In genomic region chr16:16849196-16849595, GRCm38 (mm10) we compare ENCODE assay signal across 33 mouse cellular contexts. TPM values are rescaled to one million over a fixed set of nuclear protein-coding genes. Genes with fewer than 3 reads are reported as not detected.
DNase-seq lines count a peak whose midpoint lies in the region; ATAC-seq and TF ChIP-seq lines count a peak whose summit lies in the region.
"Had no signal": no experiment of that assay in that cellular context is flagged by ENCODE, and none has a peak within 500 bp of the region (broad histone marks: within the 10 kb centered on the region; RNA-seq: fewer than 3 reads in every experiment).

No protein-coding gene starts in this region.

- H3K27ac ChIP-seq in layer of hippocampus, adult 2 months, result no peak overlapping the region
- H3K27ac ChIP-seq: heart, embryonic 10.5 days; heart, embryonic 15.5 days; hindbrain, embryonic 12.5 days; hindbrain, postnatal 0 days; limb, embryonic 13.5 days; liver, embryonic 12.5 days; neural tube, embryonic 15.5 days had no signal

- no peak for ATAC-seq in Patski
- ATAC-seq: forebrain, embryonic 14.5 days; hindbrain, postnatal 0 days; intestine, embryonic 16.5 days; liver, embryonic 12.5 days had no signal

- DNase-seq in layer of hippocampus, adult 2 months (ENCODE audit: low spot score in 2 of 2), result no peak
- no peak for DNase-seq in layer of hippocampus, postnatal 10 days (ENCODE audit: low spot score in 2 of 2)
- DNase-seq in 416B (ENCODE audit: low read depth), result peak; percentile 47
- DNase-seq in A20 (ENCODE audit: low read depth, low spot score), result peak; percentile 40
- DNase-seq in Patski (ENCODE audit: low read depth, low spot score), result no peak
- DNase-seq in testis, postnatal 10 days (ENCODE audit: low spot score), result no peak
- DNase-seq in cerebellum, adult 9-11 months, result no peak
- DNase-seq in layer of hippocampus, adult 18-20 months (ENCODE audit: low spot score in 2 of 2), result no peak
- DNase-seq: adrenal gland, postnatal 10 days; cerebellum, adult 8-10 months; cerebellum, postnatal 36 days; gastrocnemius, postnatal 14 days; heart, postnatal 36 days; kidney, adult 9 months; kidney, postnatal 36 days; lung, adult 18-20 months; lung, postnatal 10 days; midbrain, embryonic 14.5 days; spleen, adult 18-20 months; thymus, adult 2 months had no signal

- CTCF ChIA-PET in Patski (lab: Charles Lee), result no interaction called here

- POLR2A ChIA-PET in Patski (lab: Charles Lee), result no interaction called here

- H3K4me3 ChIP-seq in layer of hippocampus, adult 2 months, result no peak overlapping the region
- H3K4me3 ChIP-seq: heart, embryonic 10.5 days; heart, embryonic 15.5 days; hindbrain, embryonic 12.5 days; limb, embryonic 13.5 days; liver, embryonic 12.5 days; neural tube, embryonic 15.5 days had no signal

- H3K27me3 ChIP-seq in Patski, result peaks cover 30% of the 10 kb centered on the region
- H3K27me3 ChIP-seq: heart, embryonic 15.5 days; hindbrain, embryonic 12.5 days; limb, embryonic 13.5 days; liver, embryonic 12.5 days; neural tube, embryonic 15.5 days had no signal

- in situ Hi-C loops in Patski (cut with MboI; ENCODE audit: low pct_unique_long_range_greater_than_20kb), result no loop called here

- peak; percentile 36; the same call in 1 of the 2 replicates for TF ChIP-seq CTCF in layer of hippocampus, adult 2 months (conservative IDR thresholded peaks at IDR 0.05)
- peak; percentile 39 for TF ChIP-seq CTCF in Patski (IDR thresholded peaks at IDR 0.05)

RNA-seq across cellular contexts. Expression of gene Igll1, which starts 14.6 kb away (rescaled TPM):
- not detected for total RNA-seq in layer of hippocampus, adult 2 months (2021)
- total RNA-seq in layer of hippocampus, postnatal 10 days (2021), result not detected
- polyA plus RNA-seq in Patski (2021), result not detected
- not detected for total RNA-seq in layer of hippocampus, adult 18-20 months (2021)
- total RNA-seq: gastrocnemius, postnatal 14 days; heart, postnatal 36 days; hindbrain, postnatal 0 days; left cerebral cortex, postnatal 14 days; monocyte, adult 5-6 weeks had no signal
- polyA plus RNA-seq: embryonic facial prominence, embryonic 11.5 days; forebrain, embryonic 14.5 days; G1E; heart, embryonic 10.5 days; heart, embryonic 15.5 days; hindbrain, embryonic 12.5 days; hindbrain, postnatal 0 days; liver, embryonic 12.5 days; midbrain, embryonic 14.5 days; neural tube, embryonic 15.5 days had no signal

RNA-seq across cellular contexts. Expression of gene Spag6l, which starts 19.9 kb away (rescaled TPM):
- total RNA-seq in layer of hippocampus, adult 2 months (2021), result 10 to 100 TPM in 1 of 2 experiments, 1 to 10 TPM in 1; 9.9 to 10.0 TPM
- 10 to 100 TPM; 13.1 to 13.8 TPM for total RNA-seq in layer of hippocampus, postnatal 10 days (2021)
- 0.08 TPM for polyA plus RNA-seq in Patski (2021)
- total RNA-seq in layer of hippocampus, adult 18-20 months (2021), result 10 to 100 TPM in 1 of 2 experiments, 1 to 10 TPM in 1; 9.8 to 11.9 TPM
- total RNA-seq: gastrocnemius, postnatal 14 days; monocyte, adult 5-6 weeks had no signal
- polyA plus RNA-seq: G1E; liver, embryonic 12.5 days had no signal

RNA-seq across cellular contexts. Expression of gene Top3b, which starts 21.3 kb away (rescaled TPM):
- 10 to 100 TPM; 69.9 to 75.5 TPM for total RNA-seq in layer of hippocampus, adult 2 months (2021)
- total RNA-seq in layer of hippocampus, postnatal 10 days (2021), result 10 to 100 TPM; 49.6 to 66.5 TPM
- polyA plus RNA-seq in Patski (2021), result 83.3 TPM
- 10 to 100 TPM; 59.1 to 68.6 TPM for total RNA-seq in layer of hippocampus, adult 18-20 months (2021)

RNA-seq across cellular contexts. Expression of gene Vpreb1, which starts 21.4 kb away (rescaled TPM):
- total RNA-seq in layer of hippocampus, adult 2 months (2021), result under 1 TPM; 0.49 to 0.51 TPM
- under 1 TPM in 1 of 2 experiments, not detected in 1; 0.62 TPM for total RNA-seq in layer of hippocampus, postnatal 10 days (2021)
- 0.56 TPM for polyA plus RNA-seq in Patski (2021)
- total RNA-seq in layer of hippocampus, adult 18-20 months (2021), result not detected
- total RNA-seq: gastrocnemius, postnatal 14 days; heart, postnatal 36 days; hindbrain, postnatal 0 days; left cerebral cortex, postnatal 14 days; monocyte, adult 5-6 weeks had no signal

RNA-seq across cellular contexts. Expression of gene Ppm1f, which starts 47.1 kb away (rescaled TPM):
- 10 to 100 TPM; 45.5 to 51.4 TPM for total RNA-seq in layer of hippocampus, adult 2 months (2021)
- 10 to 100 TPM; 24.5 to 24.7 TPM for total RNA-seq in layer of hippocampus, postnatal 10 days (2021)
- polyA plus RNA-seq in Patski (2021), result 36.2 TPM
- total RNA-seq in layer of hippocampus, adult 18-20 months (2021), result 10 to 100 TPM; 54.7 to 56.3 TPM

Comparison
In these comparisons a context has a peak if more than half of its experiments do, and no peak if none do; other contexts are left out.
1. DNase-seq: peak in 416B (single experiment) and A20 (single experiment); none in layer of hippocampus, adult 2 months (0 of 2), layer of hippocampus, postnatal 10 days (0 of 2), Patski (single experiment), testis, postnatal 10 days (single experiment), cerebellum, adult 9-11 months (single experiment) and layer of hippocampus, adult 18-20 months (0 of 2).